Mouse (Mus musculus) ES-CJ7 (cell line): ENCODE results near the gene Wls.

Source experiments
- DNase-seq: peaks from one replicate; pipeline ENCODE4 v3.0.0; 2011; ENCODE audit warnings: low read depth, low spot score

The Wls gene

DNA sequence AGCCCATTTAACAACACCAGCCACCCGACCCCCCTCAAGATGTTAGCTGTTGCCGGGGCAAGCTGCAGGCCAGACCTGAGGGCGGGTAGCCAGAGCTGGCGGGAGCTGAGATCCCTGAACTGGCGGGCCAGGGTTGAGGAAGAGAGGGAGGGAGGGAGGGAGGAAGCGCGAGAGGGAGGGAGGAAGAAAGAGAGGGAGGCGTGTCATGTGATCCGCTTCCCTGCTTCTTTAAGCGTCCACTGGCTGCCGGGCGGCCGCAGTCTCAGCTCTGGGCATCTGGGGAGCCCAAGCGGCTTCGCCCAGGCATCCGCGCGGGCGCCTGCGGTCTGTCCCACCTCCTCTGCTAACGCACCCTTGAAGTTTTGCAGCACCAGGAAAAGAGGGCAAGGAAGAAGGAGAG, at the start of gene Wls:
Gene Wls, plus strand, starts transcription at position 192 of the 400 bp plus-strand sequence.
- DNase-seq, result peak; percentile 64

DNA sequence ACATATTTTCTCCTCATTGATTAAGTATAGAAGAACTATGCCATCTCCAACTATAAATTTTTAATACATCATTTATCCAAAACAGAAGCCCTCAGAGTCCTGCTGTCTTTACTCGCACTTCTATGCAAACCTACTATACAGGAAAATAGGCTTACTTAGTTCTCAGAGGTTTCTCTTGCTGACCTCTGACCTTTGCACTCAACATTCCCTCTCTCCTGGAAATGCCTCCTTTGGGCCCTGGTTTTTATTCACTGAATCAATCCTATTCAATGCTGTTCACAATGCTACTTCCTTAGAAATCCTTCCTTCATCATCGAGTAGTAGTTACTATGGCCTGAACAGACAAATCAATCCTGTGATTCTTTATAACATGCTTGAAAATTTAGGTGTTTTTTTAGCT, 49.7 kb upstream of the Wls start:
- DNase-seq, result no peak

- no peak for DNase-seq
These were observed 7.9 kb upstream of the Wls start for GRCm38 (mm10) chr3:159831535-159831934.

GRCm38 (mm10) chr3:159840002-159840816, 737 bp downstream of the Wls start:
- peak; percentile 62 for DNase-seq

DNA sequence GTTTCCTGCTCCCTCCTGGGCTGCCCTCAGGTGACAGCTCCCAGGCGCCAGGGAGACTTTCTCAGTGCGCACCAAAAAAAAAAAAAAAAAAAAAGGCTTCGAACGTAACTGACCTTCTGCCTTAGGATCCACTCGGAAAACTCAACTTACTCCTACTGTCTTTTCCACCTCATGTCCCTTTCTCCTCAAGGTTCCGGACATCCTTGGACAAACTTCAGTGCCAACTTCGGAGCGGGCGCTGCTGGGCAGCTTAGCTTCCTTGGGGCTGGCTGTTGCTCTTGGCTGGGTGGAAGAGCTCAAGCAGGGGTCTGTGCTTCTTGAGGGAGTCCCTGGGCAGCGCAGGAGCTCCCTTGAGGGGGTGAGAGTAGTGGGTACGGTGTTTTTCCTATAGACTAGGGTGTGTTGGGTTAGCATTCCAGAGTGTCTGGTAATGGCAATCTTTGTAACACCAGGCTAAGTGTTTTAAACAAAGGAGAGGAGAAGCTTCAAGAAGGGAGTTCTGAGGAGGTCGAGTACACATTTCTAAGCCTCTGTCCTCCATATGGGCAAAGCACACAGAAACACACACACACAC, 1.4 kb downstream of the Wls start:
- peak; percentile 34 for DNase-seq

DNA sequence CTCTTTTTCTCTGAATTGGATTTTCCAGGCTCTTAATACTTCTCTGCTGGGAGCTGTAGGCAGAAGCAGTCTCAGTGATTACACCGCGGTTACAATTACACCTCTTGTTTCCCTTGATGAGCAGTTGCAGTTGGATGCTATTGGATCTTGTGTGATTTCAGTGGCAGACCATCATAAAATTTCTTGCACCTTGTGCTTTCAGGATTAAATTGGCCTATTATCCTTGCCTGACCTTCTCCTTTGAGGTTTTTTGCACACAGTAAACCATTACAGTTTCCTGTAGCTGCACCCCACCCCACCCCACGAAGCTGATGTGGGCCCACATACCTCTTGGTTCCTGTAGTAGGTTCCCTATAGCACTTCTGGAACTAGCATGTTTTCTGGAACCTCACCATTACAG, 2.0 kb downstream of the Wls start:
- DNase-seq, result no peak

DNA sequence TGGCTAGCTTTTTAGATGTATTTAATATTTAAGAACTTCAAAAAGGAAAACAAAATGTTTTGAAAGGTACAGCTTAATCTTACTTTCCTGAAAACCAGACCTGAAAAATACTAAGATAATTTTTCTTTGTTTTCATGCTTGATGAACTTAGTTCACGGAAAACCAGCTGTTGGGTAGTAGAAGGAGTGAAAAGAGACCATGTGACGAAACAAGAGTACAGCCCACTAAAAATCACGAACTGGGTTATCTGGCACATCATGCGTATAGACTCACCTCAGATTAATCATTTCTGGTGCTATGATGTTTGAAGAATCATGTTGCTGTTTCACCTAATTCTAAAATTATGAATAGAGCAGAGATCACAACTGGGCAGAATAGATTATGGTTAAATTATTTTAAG, 3.7 kb downstream of the Wls start:
- no peak for DNase-seq

- peak; percentile 85 for DNase-seq
These were observed 8.0 kb downstream of the Wls start for GRCm38 (mm10) chr3:159847410-159848016.

DNA sequence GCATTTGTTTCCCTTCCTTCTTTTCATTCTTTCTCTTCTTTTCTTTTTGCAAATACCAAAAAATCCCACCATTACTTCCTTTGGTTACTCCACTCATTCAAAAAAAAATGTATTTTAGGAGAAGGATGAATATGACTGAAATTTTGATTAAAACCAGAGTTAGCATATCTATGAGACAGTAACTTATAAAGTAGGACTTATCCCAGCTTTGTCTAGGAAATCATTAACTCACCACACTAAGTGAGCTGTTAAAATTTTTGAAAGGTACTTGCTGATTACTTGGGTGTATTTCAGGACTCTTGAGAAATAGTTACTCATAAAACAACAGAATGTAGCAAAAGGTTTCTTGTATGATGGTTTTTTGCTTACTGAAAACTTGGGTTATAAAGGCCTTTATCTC, 8.7 kb downstream of the Wls start:
- no peak for DNase-seq

DNA sequence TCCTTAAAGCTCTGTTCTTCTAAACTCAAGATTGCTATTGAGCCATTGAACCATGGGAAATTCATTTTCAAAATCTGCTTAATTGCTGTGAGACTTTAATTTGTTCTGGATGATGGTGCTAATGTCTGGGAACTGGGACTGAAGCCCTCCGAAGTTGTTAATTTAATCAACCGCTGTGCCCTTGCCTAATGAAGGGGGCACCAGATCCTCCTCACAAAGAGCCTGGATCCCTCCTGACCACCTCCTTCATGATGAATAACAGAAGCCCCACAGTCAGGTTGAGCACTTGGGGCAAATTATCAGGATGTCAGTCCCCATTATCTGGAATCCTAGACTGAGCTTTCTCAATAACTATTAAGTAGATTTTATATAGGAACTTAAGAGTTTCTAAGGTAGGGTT, 12.0 kb downstream of the Wls start:
- DNase-seq, result no peak

- no peak for DNase-seq
These were observed 12.5 kb downstream of the Wls start for GRCm38 (mm10) chr3:159851980-159852379.

DNA sequence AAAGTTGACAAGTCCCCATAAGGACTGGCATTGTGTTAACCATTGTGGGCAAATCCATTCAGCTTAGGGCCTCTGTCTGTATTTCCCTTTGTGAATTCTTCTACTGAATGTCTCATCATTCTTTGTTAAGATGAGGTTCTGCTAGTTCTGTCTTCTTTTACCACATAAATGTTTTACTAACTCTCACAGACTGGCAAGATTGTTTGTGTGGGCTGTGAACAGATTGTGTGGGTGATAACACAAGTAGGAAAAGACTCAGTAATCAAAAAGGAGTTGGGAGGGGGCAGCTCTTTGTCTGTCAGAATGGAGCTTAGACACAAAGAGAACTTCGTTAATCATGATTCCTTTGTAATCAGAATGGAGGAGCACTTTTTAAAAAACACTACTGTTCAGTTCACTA, 17.6 kb downstream of the Wls start:
- DNase-seq, result no peak

DNA sequence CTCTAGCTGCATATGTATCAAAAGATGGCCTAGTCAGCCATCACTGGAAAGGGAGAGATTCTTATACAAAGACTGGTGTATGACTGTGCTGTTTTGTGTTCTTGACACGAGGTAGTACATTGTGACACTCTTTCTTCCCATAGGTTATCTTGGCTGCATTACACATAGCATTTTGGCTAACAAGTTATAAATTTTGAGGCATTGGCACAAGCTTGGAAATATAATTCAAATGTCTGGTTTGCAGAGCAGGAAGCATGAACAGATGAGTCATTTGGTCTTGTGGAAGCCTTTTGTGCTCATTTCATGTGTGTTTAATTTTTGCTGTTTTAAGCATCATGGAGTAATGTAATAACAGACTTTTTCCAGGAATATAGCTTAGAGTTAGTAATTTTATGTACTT, 26.2 kb downstream of the Wls start:
- no peak for DNase-seq

DNA sequence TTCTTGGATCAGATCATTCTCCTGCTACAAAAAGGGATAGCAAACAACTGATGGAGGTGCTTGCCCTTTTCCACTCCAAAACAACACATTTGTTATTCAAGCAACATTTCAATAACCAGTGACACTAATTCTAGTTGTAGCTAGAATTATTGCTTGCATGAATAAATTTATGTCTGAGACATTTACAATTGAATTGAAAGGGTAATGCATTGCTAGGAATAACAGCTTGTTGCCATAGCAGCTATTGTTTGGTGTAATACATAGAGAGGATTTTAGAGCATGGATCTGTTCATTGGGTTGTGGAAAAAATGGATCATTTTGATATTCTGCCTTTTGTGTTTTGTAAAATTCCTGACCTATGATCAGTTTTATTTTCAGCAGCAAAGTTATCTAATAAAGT, 39.5 kb downstream of the Wls start:
- no peak for DNase-seq

DNA sequence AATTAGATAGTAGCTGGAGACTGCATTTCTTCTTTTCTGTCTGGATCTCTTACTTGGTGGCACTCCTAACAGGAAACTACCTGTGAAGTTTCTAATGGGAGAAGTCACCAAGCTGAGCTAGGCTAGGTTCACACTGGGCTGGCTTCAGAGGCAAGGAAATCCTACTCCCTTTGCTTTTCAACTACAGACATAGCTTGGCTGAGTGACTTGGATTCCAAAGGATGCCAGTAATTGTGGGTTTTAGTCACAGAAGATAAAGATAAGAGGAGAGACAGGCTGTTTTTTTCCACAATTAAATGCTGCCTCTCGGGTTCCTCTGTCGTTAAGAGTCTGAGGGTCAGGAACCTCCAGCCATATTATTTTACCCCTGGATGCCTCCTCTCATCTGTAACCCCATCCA, 43.9 kb downstream of the Wls start:
- no peak for DNase-seq

- DNase-seq, result no peak
These were observed 45.3 kb downstream of the Wls start for GRCm38 (mm10) chr3:159884802-159885201.

GRCm38 (mm10) chr3:159885271-159885670, 45.8 kb downstream of the Wls start:
- DNase-seq, result no peak

GRCm38 (mm10) chr3:159885781-159886400, 46.4 kb downstream of the Wls start:
- DNase-seq, result no peak

DNA sequence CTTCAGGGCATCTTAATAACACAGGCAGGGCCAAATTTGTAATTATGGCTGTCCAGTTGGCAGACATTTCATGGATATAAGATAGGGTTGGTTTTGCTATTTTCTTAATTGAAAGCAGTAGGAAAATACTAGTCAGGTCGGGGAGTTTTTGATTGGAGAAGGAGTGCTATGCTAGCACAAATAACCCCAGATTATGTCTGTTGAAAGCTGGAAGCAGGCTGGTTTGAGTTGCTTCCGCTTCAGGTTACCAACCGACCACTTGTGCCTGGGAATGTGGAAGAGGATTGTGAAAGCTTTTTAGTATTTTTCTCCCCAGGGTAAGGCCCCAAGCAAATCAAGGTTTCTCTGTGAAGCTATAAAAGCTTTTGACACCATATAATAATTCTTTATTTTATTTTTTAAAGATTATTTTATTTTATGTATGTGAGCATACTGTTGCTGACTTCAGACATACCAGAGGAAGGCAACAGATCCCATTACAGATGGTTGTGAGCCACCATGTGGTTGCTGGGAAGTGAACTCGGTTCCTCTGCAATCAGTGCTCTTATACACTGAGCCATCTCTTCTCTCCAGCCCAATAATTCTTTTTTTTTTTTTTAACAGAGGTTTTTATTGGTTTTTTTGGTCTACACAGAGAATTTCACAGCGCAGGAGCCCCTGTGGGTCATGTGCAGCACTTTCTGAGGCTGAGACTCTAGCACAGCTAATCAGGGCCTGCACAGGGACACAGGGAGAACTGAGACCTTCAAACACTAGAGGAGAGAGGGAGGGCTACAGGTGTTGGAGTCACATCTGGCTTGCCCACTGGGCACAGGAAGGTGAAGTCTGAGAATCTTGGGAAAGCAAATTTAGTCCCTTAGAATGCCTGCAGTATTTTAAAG, 50.9 kb downstream of the Wls start:
- no peak for DNase-seq

DNA sequence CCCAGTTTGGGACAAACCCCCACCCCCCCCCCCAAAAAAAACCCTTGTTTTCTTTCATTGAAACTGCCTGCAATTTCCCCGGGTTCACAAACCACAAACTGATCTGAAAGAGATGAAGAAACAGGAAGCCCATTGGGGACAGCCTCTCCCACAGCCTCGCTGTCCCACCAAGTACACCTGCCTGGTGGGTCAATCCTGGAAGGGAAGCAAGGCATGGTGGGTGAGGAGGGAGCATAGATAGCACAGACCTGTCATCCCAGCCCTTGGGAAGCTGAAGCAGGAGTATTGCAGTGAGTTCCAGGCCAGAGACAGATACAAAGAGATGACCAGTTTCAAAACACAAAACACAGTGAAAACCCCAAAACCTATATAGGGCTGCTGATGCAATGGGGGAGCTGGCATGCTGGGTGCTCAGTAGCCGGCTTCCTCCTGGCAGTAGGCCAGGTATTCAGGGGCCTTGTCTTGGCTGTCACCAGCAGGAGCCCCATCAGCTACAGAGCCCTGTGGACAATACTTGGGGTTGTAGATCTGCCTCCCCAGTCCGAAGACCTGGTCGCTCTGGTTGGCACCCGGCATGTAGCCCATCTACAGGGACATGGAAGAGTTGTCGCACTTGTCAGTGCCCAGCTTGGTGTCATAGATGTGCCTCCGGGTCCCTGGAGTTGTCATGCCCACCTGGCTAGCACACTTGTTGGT, 51.7 kb downstream of the Wls start:
- no peak for DNase-seq

DNA sequence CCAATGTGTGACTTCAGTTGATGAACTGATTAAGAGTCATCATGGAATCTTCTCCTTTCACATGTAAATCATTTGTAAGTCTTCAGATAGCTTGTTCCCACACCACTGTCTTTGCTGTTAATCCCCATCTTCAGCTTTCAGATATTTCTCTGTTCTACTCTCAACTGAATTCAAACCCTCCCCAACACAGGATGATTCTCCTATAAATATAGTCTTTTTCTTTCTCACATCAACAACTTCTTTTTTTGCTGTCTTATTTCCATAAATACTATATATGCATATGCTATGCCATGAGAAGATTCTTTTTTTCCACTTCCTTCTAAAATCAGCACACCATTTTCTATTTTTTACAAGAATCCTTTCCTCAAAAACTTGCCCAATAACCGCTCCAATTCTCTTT, 67.9 kb downstream of the Wls start:
- DNase-seq, result no peak
